Mouse (Mus musculus) cortical plate, adult 2 months (tissue): Measurements from ENCODE around the gene Chp1.

Experiments
- CTCF ChIP-seq: fragments of 200-500 bp; IDR thresholded peaks from 2 replicates; pipeline ENCODE4 v1.5.1; 2011; ENCODE audit warnings: mild to moderate bottlenecking, control low read depth, low read length; ENCODE audit not compliant: insufficient read depth; ENCODE audit errors: extremely low read depth
- POLR2A ChIP-seq: fragments of 200-500 bp; IDR thresholded peaks from 2 replicates; pipeline ENCODE4 v1.6.1; 2011; ENCODE audit warnings: mild to moderate bottlenecking, low read length, control low read depth; ENCODE audit not compliant: insufficient read depth; ENCODE audit errors: extremely low read depth

DNA sequence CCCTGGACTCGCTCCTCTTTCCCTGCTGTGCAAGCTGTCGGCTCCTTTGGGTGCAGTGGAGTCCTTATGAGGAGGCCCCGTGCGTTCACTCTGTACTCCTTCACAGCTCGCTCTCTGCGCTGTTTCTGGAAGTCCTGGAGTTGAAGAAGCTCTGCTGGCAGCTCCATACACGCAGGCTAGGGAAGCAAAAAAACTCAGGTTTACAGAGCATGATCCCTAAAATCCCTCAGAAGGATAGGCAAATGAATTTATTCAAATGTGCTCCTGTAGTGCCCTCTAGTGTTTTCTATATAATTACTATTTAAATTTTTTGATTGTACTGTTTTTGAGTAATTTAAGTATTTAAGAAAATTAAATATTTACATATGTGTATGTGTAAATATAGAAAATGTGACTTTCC is 26.9 kb upstream of the Chp1 start:
- TF ChIP-seq CTCF = no peak
- TF ChIP-seq POLR2A = no peak
